Mouse (Mus musculus): Measurements from ENCODE around the gene Gm10647.

DNA sequence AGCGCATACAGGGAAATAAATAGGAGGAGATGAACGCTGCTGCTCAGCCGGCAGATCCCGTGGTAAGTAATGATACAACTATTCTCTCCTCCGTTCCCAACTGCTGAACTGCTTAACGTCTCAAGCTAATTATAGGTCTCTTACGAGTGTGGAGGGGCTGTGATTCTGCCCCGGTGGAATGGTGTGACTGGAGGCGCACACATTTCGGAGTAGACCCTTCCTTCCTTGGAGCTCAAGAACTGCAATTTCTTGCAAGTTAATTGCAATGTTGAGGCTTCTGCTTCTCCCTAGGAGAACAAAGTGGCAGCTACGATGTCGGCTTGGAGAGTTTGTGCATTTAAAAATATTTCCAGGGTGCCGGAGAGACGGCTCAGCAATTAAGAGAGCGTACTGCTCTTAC lies 48.4 kb upstream of the Gm10647 start:
- TF ChIP-seq POLR2A (IDR thresholded peaks at IDR 0.05; ENCODE audit: low read depth, low read length) (no peak), CTCF (IDR thresholded peaks at IDR 0.05; ENCODE audit: extremely low read depth, insufficient read depth, insufficient read length, insufficient replicate concordance) (no peak)
